Mouse (Mus musculus) embryo, embryonic 9.5 days (tissue): ENCODE measurements around the gene Tgm7.

ENCODE experiments used
- DNase-seq: peaks from one replicate; pipeline ENCODE4 v3.0.0-alpha.2; 2017; ENCODE audit errors: extremely low spot score

The Tgm7 gene

DNA sequence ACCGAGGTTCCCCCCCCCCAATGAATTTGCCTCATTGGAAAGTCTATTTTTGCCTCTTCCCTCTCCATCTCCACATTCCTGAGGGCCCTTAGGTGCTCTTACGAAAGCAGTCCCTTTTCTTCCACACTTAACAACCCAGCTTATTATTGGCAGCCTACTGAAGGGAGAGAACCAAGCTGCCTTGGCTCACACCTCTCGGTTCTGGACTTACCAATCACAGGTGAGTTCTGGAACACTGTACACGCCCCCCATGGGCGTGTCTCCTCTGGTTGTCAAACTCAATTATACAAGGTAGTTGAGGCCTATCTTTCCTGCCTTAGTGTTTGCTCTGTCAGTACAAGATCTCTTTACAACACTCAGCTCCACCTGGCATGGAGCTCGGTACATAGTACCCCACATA, 37.7 kb downstream of the Tgm7 start:
- DNase-seq = no peak

DNA sequence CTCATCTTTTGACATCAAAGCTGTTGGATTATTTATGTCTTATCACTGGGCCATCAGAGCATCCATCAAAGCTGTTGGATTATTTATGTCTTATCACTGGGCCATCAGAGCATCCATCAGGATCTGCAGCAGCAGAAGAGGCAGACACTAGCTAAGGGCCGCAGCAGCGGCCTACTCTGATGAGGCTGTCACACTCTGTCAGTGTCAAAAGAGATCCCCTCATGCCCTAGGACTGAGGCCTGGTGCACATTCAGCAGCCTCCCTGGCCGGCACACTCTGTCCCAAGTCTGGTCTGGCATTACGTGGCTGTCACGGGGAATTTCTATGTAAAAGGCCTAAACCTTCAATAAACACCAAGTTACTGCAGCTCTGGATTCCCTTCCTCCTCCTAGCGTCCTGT, 40.1 kb downstream of the Tgm7 start:
- no peak for DNase-seq

DNA sequence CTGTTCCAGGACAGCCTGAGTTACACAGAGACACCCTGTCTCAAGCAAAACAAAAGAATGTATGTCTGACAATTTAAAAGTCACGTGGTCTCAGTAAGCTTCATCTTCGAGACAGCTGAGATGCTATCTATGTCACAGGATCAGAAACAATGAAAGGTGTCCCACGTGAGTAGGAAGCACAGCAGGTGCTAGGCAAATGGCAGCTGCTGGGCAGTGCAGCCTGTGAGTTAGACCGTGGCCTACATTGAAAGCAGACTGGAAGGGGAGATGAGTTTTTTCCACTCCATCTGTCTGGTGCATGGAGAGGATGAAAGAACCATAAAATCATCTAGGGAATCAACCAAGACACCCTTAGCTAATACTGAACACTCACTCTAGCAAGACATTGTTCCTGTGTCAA, 42.5 kb downstream of the Tgm7 start:
- no peak for DNase-seq

DNA sequence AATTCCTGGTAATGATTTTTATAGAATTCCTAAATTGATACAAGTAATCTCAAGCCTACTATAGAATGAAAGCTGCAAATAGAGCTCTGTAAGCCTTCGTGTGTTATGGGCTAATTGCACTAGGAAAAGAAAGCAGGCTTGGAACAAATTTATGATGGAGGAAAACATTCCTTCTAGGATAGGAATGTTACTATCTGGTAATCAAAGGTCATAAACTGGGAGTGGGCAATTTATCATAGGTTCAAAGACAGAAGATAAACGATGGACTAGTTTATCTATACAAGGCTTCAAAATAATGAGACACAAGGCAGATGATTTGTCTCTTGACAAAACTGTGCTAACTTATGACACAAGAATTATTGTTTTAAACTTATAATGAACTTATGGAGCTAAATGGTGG, 48.3 kb downstream of the Tgm7 start:
- no peak for DNase-seq

DNA sequence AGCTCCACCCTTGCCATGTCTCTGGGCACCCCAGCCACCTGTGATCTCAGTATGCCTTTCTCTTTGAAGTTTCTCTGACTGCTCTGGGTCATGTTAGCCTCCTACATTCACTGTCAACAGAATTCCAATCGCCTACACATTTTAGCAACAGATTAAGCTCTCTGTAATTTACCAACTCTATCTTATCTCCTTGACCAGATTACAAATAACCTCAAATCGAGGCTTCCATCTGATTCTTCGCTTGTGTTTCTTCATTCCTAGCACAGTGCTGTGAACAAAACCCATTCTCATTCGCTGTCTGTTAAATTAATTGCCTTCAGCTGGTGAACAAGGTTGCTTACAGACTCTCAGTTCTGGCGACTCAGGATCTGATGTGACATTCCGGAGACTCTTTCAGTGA, 51.6 kb downstream of the Tgm7 start:
- DNase-seq = no peak

DNA sequence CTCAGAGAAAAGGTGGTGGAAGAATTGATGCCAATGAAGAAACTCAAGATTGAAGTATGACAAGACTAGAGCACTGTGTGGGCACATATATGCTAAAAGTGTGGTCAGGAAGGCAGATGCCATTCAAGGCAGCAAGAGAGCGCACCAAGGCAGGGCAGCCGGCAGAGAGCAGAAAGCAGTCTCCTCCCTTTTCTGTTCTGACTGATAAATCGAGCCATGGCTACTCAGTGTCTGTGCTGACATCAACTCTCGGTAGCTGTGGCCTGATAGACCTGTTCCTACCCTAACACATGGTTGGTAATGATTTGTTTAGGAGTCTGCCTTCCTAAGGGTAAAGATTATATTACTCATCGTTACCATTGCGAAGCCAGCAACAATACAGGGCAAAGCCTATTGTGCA, 53.7 kb downstream of the Tgm7 start:
- DNase-seq = no peak

DNA sequence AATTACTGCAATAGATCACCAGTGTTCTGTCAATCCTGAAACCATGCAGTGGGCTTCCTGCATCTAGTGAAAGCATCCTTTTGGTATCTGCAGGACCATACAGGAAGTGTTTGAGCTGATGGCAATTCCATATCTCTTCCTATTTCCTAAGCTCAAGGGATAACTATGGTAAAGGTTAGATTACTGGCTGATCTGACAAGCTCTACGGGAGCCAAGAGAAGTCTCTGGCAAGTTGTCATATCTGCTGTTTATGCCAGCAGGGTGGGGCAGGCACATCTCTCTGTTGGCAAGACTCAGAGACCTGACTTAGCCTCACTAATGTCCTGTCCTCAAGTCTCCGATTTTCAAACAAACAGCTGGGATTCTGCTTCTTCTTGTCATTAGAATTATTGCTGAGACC, 55.5 kb downstream of the Tgm7 start:
- DNase-seq = no peak

DNA sequence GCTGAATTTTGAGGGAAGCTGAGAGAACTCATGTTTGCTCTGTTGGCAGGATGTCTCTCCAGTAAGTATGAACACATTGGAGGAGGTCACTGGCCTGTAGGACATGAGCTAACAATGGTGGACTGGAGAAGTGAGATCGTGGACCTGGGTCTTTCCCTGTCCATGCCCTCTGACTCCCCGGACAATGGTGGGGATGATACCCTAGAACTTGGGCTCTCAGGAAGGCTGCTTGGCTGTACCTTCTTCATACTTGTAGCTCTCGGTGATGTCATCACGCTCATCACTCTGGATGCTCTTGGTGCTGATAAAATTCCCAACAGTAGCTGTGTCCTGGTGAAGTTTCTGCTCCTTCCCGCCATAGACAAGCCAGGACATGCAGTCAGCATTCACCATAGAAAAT, 57.4 kb downstream of the Tgm7 start:
- no peak for DNase-seq

DNA sequence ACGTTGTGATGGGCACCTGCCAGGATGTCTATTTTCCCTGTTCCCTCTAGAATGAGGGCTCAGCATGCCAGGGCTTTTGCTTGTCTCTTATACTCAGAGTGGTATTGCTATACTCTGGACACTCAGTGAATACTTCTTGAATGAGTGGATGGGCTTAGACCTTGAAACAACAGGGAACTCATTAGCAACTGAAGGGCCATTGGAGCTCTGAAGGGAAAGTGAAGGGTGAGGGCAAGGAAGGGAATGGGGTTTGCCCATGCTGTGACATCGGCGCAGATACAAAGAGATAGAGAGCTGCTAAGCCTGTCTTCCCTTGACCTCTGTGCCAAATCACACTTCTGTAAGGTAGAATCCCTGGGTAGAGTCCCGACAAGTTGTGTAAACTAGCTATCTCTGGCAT, 63.9 kb downstream of the Tgm7 start:
- DNase-seq = no peak
